Comparison of ENCODE assay signal across 26 mouse cellular contexts in the genomic region with DNA sequence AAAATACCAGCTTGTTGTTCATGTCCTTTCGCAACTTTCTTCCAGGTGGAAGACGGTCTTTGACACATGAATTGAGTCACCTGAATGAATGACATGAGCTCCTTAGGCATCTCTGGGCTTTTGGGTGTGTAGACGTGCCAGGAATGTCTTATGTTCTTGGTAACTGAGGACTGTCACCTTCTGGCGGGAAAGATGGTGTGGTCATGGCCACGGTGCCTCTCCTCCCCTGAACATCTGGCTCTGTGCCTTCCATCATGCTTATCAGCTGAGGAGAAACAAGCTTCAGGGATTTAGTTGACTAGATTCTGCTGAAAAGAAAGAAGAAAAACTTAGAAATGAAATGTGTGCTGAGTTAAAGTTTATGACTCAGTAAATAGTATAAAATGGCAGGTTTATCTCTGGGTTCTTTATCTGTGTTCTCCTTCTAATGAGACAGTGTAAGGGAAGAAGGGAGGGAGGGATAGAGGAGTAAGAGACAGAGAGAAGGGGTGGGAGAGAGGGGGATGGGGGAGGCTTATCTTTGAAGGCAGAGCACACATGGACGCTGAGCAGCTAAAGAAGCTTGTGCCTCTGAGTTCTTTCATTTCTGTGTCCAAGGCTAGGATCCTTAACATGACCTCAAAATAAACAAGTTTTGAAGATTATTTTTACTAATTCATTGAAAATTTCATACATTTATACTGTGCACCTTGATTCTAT.
DNase-seq lines count a peak whose midpoint lies in the region; ATAC-seq and TF ChIP-seq lines count a peak whose summit lies in the region.
"Had no signal": no experiment of that assay in that cellular context is flagged by ENCODE, and none has a peak within 500 bp of the region (broad histone marks: within the 10 kb centered on the region; RNA-seq: fewer than 3 reads in every experiment).

No protein-coding gene starts in this region.

- no peak for TF ChIP-seq EP300 in liver, postnatal 0 days (IDR thresholded peaks at IDR 0.05; ENCODE audit: low read depth)
- TF ChIP-seq EP300 in liver, embryonic 14.5 days (IDR thresholded peaks at IDR 0.05; ENCODE audit: low read depth) = no peak

- H3K4me1 ChIP-seq in liver, postnatal 0 days (ENCODE audit: insufficient read depth) = peaks cover 8% of the 10 kb centered on the region; the same call in 1 of the 2 replicates
- peaks cover 0 to 20% of the 10 kb centered on the region in 2 experiments; a peak in 2 of 4 replicates for H3K4me1 ChIP-seq in liver, embryonic 14.5 days (replicated peaks; ENCODE audit: control insufficient read depth in 2 of 2, insufficient read depth in 2 of 2, low read length in 1 of 2)
- H3K4me1 ChIP-seq in hindbrain, embryonic 10.5 days (replicated peaks) = no peaks in the 10 kb centered on the region
- no peaks in the 10 kb centered on the region for H3K4me1 ChIP-seq in midbrain, embryonic 15.5 days
- H3K4me1 ChIP-seq in forebrain, embryonic 11.5 days (replicated peaks; ENCODE audit: control insufficient read depth, insufficient read depth, low read length) = no peaks in the 10 kb centered on the region
- H3K4me1 ChIP-seq: forebrain, embryonic 12.5 days; hindbrain, embryonic 12.5 days; midbrain, embryonic 13.5 days; neural tube, embryonic 13.5 days had no signal

- WGBS in liver, postnatal 0 days (ENCODE audit: insufficient replicate concordance) = 53% methylated on average over 6 of the region's 6 CpGs
- 43% methylated on average over 6 of the region's 6 CpGs for WGBS in liver, embryonic 14.5 days (ENCODE audit: insufficient replicate concordance)
- whole genome bisulfite sequencing in hindbrain, embryonic 10.5 days = 89% methylated on average over 6 of the region's 6 CpGs
- WGBS in midbrain, embryonic 15.5 days = 87% methylated on average over 6 of the region's 6 CpGs
- WGBS in forebrain, embryonic 11.5 days = 85% methylated on average over 6 of the region's 6 CpGs

- H3K36me3 ChIP-seq in liver, postnatal 0 days (replicated peaks; ENCODE audit: insufficient read depth, low read length) = no peaks in the 10 kb centered on the region
- H3K36me3 ChIP-seq in liver, embryonic 14.5 days (replicated peaks; ENCODE audit: control insufficient read depth, insufficient read depth, low read depth) = no peaks in the 10 kb centered on the region
- no peaks in the 10 kb centered on the region for H3K36me3 ChIP-seq in hindbrain, embryonic 10.5 days
- no peaks in the 10 kb centered on the region for H3K36me3 ChIP-seq in midbrain, embryonic 15.5 days (replicated peaks)
- H3K36me3 ChIP-seq in forebrain, embryonic 11.5 days (ENCODE audit: control insufficient read depth, insufficient read depth, low read length) = no peaks in the 10 kb centered on the region
- H3K36me3 ChIP-seq: forebrain, embryonic 12.5 days; heart, embryonic 15.5 days; hindbrain, embryonic 12.5 days; limb, embryonic 12.5 days; midbrain, embryonic 13.5 days; neural tube, embryonic 13.5 days had no signal

- no peaks in the 10 kb centered on the region for H3K9me3 ChIP-seq in liver, postnatal 0 days (ENCODE audit: low read length)
- H3K9me3 ChIP-seq in liver, embryonic 14.5 days (ENCODE audit: control insufficient read depth, low read length) = no peaks in the 10 kb centered on the region
- H3K9me3 ChIP-seq in hindbrain, embryonic 10.5 days = no peaks in the 10 kb centered on the region
- no peaks in the 10 kb centered on the region for H3K9me3 ChIP-seq in midbrain, embryonic 15.5 days
- no peaks in the 10 kb centered on the region for H3K9me3 ChIP-seq in forebrain, embryonic 11.5 days (ENCODE audit: control insufficient read depth, low read length)
- H3K9me3 ChIP-seq: forebrain, embryonic 12.5 days; heart, embryonic 15.5 days; hindbrain, embryonic 12.5 days; limb, embryonic 12.5 days; midbrain, embryonic 13.5 days; neural tube, embryonic 13.5 days had no signal

- H3K4me3 ChIP-seq in liver, postnatal 0 days (ENCODE audit: low read depth, low read length) = no peak overlapping the region
- no peak overlapping the region for H3K4me3 ChIP-seq in liver, embryonic 14.5 days (ENCODE audit: insufficient read depth in 1 of 2, low read depth in 2 of 2, low read length in 2 of 2)
- H3K4me3 ChIP-seq in hindbrain, embryonic 10.5 days = no peak overlapping the region
- H3K4me3 ChIP-seq in midbrain, embryonic 15.5 days = no peak overlapping the region
- no peak overlapping the region for H3K4me3 ChIP-seq in forebrain, embryonic 11.5 days (ENCODE audit: low read depth, low read length)
- H3K4me3 ChIP-seq: forebrain, embryonic 12.5 days; heart, embryonic 15.5 days; hindbrain, embryonic 12.5 days; limb, embryonic 12.5 days; midbrain, embryonic 13.5 days; neural tube, embryonic 13.5 days had no signal

- no peak for ATAC-seq in liver, postnatal 0 days
- peak; percentile 75 for ATAC-seq in liver, embryonic 14.5 days (ENCODE audit: insufficient read depth)
- no peak for ATAC-seq in midbrain, embryonic 15.5 days (replicated peaks)
- ATAC-seq in forebrain, embryonic 11.5 days (replicated peaks; ENCODE audit: low FRiP score) = no peak
- ATAC-seq: inflammation-experienced regulatory T-cells, adult 6 months; midbrain, embryonic 13.5 days had no signal

- no peak overlapping the region for H3K4me2 ChIP-seq in liver, postnatal 0 days (ENCODE audit: low read depth, low read length)
- H3K4me2 ChIP-seq in liver, embryonic 14.5 days (ENCODE audit: low read depth) = no peak overlapping the region
- H3K4me2 ChIP-seq in midbrain, embryonic 15.5 days = no peak overlapping the region
- no peak overlapping the region for H3K4me2 ChIP-seq in forebrain, embryonic 11.5 days (ENCODE audit: low read depth, low read length, severe bottlenecking)
- H3K4me2 ChIP-seq: forebrain, embryonic 12.5 days; heart, embryonic 15.5 days; hindbrain, embryonic 12.5 days; limb, embryonic 12.5 days; midbrain, embryonic 13.5 days; neural tube, embryonic 13.5 days had no signal

- no peaks in the 10 kb centered on the region for H3K27me3 ChIP-seq in liver, postnatal 0 days (ENCODE audit: insufficient read depth, low read length)
- no peaks in the 10 kb centered on the region for H3K27me3 ChIP-seq in liver, embryonic 14.5 days (ENCODE audit: control insufficient read depth, insufficient read depth, low read length)
- H3K27me3 ChIP-seq in hindbrain, embryonic 10.5 days (ENCODE audit: insufficient read depth, poor library complexity, severe bottlenecking) = no peaks in the 10 kb centered on the region
- H3K27me3 ChIP-seq in midbrain, embryonic 15.5 days (replicated peaks) = no peaks in the 10 kb centered on the region
- no peaks in the 10 kb centered on the region for H3K27me3 ChIP-seq in forebrain, embryonic 11.5 days (ENCODE audit: control insufficient read depth, insufficient read depth, low read length)
- H3K27me3 ChIP-seq: forebrain, embryonic 12.5 days; hindbrain, embryonic 12.5 days; limb, embryonic 12.5 days; midbrain, embryonic 13.5 days; neural tube, embryonic 13.5 days had no signal

- intact Hi-C loops in heart, postnatal 10 days (cut with DNase I) = no loop called here

- DNase-seq in heart, adult 11 months = peak; percentile 83
- DNase-seq in heart, postnatal 10 days = no peak
- DNase-seq in liver = peak; percentile 16
- DNase-seq in liver, postnatal 0 days = no peak
- no peak for DNase-seq in liver, embryonic 14.5 days (ENCODE audit: low read depth in 3 of 3, low spot score in 3 of 3)
- no peak for DNase-seq in hindbrain, embryonic 10.5 days (ENCODE audit: low spot score)
- no peak for DNase-seq in forebrain, embryonic 11.5 days (ENCODE audit: low spot score)
- DNase-seq: adrenal gland, postnatal 25 days; cerebellum, adult 11 months; cerebellum, postnatal 10 days; kidney, adult 9 months; kidney, postnatal 36 days; layer of hippocampus, postnatal 36 days; lung, adult 2 months; lung, postnatal 14 days; retina, postnatal 1 day; right cerebral cortex, postnatal 25 days; spleen, adult 18-20 months had no signal

- H3K9ac ChIP-seq in liver, postnatal 0 days (replicated peaks) = no peak overlapping the region
- H3K9ac ChIP-seq in liver, embryonic 14.5 days (replicated peaks) = no peak overlapping the region
- H3K9ac ChIP-seq in midbrain, embryonic 15.5 days = no peak overlapping the region
- H3K9ac ChIP-seq in forebrain, embryonic 11.5 days (ENCODE audit: low read length) = no peak overlapping the region
- H3K9ac ChIP-seq: forebrain, embryonic 12.5 days; heart, embryonic 15.5 days; hindbrain, embryonic 12.5 days; limb, embryonic 12.5 days; midbrain, embryonic 13.5 days; neural tube, embryonic 13.5 days had no signal

- no peak overlapping the region for H3K27ac ChIP-seq in liver, postnatal 0 days (ENCODE audit: low read depth)
- H3K27ac ChIP-seq in liver, embryonic 14.5 days = no peak overlapping the region
- H3K27ac ChIP-seq in hindbrain, embryonic 10.5 days = no peak overlapping the region
- no peak overlapping the region for H3K27ac ChIP-seq in midbrain, embryonic 15.5 days
- H3K27ac ChIP-seq in forebrain, embryonic 11.5 days (ENCODE audit: low read depth, low read length) = no peak overlapping the region
- H3K27ac ChIP-seq: forebrain, embryonic 12.5 days; heart, embryonic 15.5 days; hindbrain, embryonic 12.5 days; limb, embryonic 12.5 days; midbrain, embryonic 13.5 days; neural tube, embryonic 13.5 days had no signal

- no peak for TF ChIP-seq CTCF in liver, postnatal 0 days (IDR thresholded peaks at IDR 0.05; ENCODE audit: low read depth)
- TF ChIP-seq CTCF in liver, embryonic 14.5 days (IDR thresholded peaks at IDR 0.05; ENCODE audit: low read depth) = no peak

Comparison
In these comparisons a context has a peak if more than half of its experiments do, and no peak if none do; other contexts are left out.
1. DNase-seq: peak in heart, adult 11 months (single experiment) and liver (single experiment); none in heart, postnatal 10 days (0 of 2), liver, postnatal 0 days (single experiment), liver, embryonic 14.5 days (0 of 3), hindbrain, embryonic 10.5 days (single experiment) and forebrain, embryonic 11.5 days (single experiment).